Mouse (Mus musculus) liver, postnatal 0 days (tissue): ENCODE measurements at regions not wholly inside any gene's neighbourhood (a gene's known extent, or its start where the extent isn't known, plus 50 kb on each side); places are given as distances from the start of the nearest gene placed in this dataset.

Experiments
- ATAC-seq: fragments of 200-750 bp; cut with Nextera tagmentation; 2 replicates; pipeline ENCODE4 v1.8.0; 2017; ENCODE audit warnings: mild to moderate bottlenecking, moderate library complexity
- DNase-seq: peaks from one replicate; pipeline ENCODE4 v3.0.0-alpha.2; 2016
- H3K27ac ChIP-seq: fragments of 300-500 bp; sonication (generic); 2 replicates; pipeline ENCODE4 v1.5.1; 2014; ENCODE audit warnings: antibody characterized with exemption, moderate library complexity, mild to moderate bottlenecking, low read depth
- H3K27me3 ChIP-seq: fragments of 300-500 bp; sonication (generic); 2 replicates; pipeline ENCODE4 v1.6.1; 2014; ENCODE audit warnings: low read length, control low read depth, mixed read lengths; ENCODE audit not compliant: insufficient read depth
- H3K36me3 ChIP-seq: fragments of 300-500 bp; sonication (generic); replicated peaks from 2 replicates; pipeline ENCODE4 v1.6.1; 2014; ENCODE audit warnings: mild to moderate bottlenecking, control low read depth, low read length, moderate library complexity, mixed read lengths; ENCODE audit not compliant: insufficient read depth
- H3K4me1 ChIP-seq: fragments of 300-500 bp; sonication (generic); 2 replicates; pipeline ENCODE4 v1.6.1; 2014; ENCODE audit warnings: antibody characterized with exemption, mild to moderate bottlenecking, control low read depth; ENCODE audit not compliant: insufficient read depth
- H3K4me2 ChIP-seq: fragments of 300-500 bp; sonication (generic); 2 replicates; pipeline ENCODE4 v1.6.1; 2014; ENCODE audit warnings: low read depth, mild to moderate bottlenecking, low read length, moderate library complexity, mixed read lengths
- H3K4me3 ChIP-seq: fragments of 300-500 bp; sonication (generic); 2 replicates; pipeline ENCODE4 v1.5.1; 2014; ENCODE audit warnings: low read depth, low read length
- H3K9ac ChIP-seq: fragments of 300-500 bp; sonication (generic); replicated peaks from 2 replicates; pipeline ENCODE4 v1.6.1; 2014; ENCODE audit warnings: mild to moderate bottlenecking, moderate library complexity
- H3K9me3 ChIP-seq: fragments of 300-500 bp; sonication (generic); 2 replicates; pipeline ENCODE4 v1.6.1; 2016; ENCODE audit warnings: mild to moderate bottlenecking, control low read depth, low read length, mixed read lengths
- CTCF ChIP-seq: sonication (generic); IDR thresholded peaks from 2 replicates; pipeline ENCODE4 v1.5.1; 2016; ENCODE audit warnings: antibody characterized with exemption, low read depth
- EP300 ChIP-seq: IDR thresholded peaks from 2 replicates; pipeline ENCODE4 v1.6.1; 2016; ENCODE audit warnings: antibody characterized with exemption, low read depth, mild to moderate bottlenecking
- WGBS: fragments of 180-500 bp; shearing (Covaris S2); extraction: QIAGEN DNeasy Blood & Tissue Kit; methylation state at CpG from one replicate; pipeline ENCODE4 v1.1.7; 2014; ENCODE audit not compliant: insufficient replicate concordance; 5-methylcytosine and 5-hydroxymethylcytosine counted together

DNA sequence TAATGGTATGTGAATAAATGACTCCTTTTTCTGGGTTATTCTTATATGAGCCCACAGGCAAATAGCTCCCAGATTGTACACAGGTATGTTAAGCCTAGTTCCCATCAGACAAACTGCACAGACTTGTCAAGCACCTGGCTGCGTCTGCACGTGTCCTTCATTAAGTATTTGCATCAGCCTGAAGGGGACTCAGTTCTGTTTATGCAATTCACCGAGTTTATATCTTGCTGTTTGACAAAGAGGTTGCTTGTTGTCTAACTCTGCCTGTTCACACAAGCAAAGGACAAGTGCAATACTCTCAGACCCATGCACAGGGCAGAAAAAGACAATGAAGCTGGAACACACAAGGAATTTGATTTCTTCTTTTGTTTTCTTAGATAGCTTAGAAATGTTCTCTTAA, 215.2 kb downstream of the Arl4a start:
- no peak overlapping the region for H3K4me3 ChIP-seq
- H3K36me3 ChIP-seq, result no peaks in the 10 kb centered on the region
- WGBS, result 73% methylated on average over 3 of the region's 3 CpGs
- TF ChIP-seq CTCF (no peak), EP300 (no peak)
- no peak overlapping the region for H3K9ac ChIP-seq
- no peaks in the 10 kb centered on the region for H3K9me3 ChIP-seq
- no peaks in the 10 kb centered on the region for H3K27me3 ChIP-seq
- H3K27ac ChIP-seq, result no peak overlapping the region
- H3K4me2 ChIP-seq, result no peak overlapping the region
- DNase-seq (no peak), ATAC-seq (no peak)
- H3K4me1 ChIP-seq, result no peaks in the 10 kb centered on the region

DNA sequence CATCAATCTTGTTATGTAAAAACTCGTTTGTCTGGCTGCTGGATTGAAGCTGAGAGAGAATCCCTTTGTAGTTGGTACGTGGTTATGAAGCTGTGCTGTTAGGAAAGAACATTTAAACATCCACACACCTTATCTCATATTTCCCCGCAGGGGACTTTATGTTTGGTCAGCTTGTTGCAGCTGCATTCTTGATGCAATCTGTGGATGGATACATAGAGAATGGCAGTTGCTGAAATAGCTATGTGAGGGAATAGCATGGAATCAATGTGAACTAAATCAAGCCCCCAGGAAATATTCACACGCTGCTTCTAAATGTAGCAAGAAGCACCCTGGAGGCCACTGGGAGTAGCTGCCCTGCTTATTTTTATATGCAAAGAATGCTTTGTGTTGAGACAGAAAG, 236.3 kb downstream of the Arl4a start:
- no peak for DNase-seq
- H3K9me3 ChIP-seq, result no peaks in the 10 kb centered on the region
- ATAC-seq, result no peak
- no peaks in the 10 kb centered on the region for H3K4me1 ChIP-seq
- no peak overlapping the region for H3K4me2 ChIP-seq
- H3K27ac ChIP-seq, result no peak overlapping the region
- no peak overlapping the region for H3K4me3 ChIP-seq
- no peaks in the 10 kb centered on the region for H3K36me3 ChIP-seq
- no peaks in the 10 kb centered on the region for H3K27me3 ChIP-seq
- 43% methylated on average over 4 of the region's 4 CpGs for WGBS
- no peak for TF ChIP-seq CTCF
- TF ChIP-seq EP300, result no peak
- H3K9ac ChIP-seq, result no peak overlapping the region

DNA sequence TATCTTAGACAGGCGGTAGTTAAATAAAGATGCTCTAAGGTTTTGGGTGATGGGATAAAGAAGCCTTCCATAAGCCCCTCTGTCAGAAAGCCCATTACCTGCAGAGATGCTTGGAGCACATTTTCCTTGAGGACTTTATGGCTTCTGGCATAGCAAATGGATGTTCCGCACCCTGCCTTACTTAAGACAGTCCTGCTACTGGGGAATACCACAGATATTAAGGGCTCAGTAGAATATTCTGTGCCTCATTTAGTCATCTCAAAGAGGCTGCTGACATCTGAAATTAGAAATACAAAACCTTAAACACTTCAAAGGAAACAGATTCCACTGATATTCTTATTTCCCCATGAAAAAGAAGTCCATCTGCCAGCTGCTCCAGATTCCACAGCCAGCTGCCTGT, 240.0 kb downstream of the Arl4a start:
- ATAC-seq (no peak), DNase-seq (no peak)
- no peaks in the 10 kb centered on the region for H3K4me1 ChIP-seq
- no peak overlapping the region for H3K4me3 ChIP-seq
- H3K9ac ChIP-seq, result no peak overlapping the region
- H3K27ac ChIP-seq, result no peak overlapping the region
- H3K27me3 ChIP-seq, result no peaks in the 10 kb centered on the region
- 91% methylated on average over 2 of the region's 2 CpGs for WGBS
- H3K36me3 ChIP-seq, result no peaks in the 10 kb centered on the region
- no peak overlapping the region for H3K4me2 ChIP-seq
- H3K9me3 ChIP-seq, result no peaks in the 10 kb centered on the region
- TF ChIP-seq EP300 (no peak), CTCF (no peak)

DNA sequence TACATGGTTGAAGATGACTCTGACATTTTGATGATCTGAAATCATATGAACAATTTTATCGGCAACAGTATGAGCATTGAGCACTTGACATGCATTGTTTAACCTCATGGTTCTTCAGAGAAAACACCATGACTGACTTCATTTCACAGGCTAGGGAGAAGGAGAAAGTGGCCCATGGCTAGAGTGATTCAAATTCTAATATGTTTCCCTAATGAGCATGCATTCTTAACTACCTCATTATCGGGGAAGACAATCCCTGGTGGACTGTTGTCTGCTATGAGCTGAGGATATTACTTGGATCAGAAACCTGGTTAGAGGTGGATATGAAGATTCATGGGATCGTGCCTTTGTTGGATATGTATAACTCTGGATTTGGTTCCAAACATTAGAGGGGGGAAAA, 240.9 kb downstream of the Arl4a start:
- no peaks in the 10 kb centered on the region for H3K36me3 ChIP-seq
- no peaks in the 10 kb centered on the region for H3K27me3 ChIP-seq
- 81% methylated on average over 3 of the region's 3 CpGs for WGBS
- H3K4me2 ChIP-seq, result no peak overlapping the region
- no peak overlapping the region for H3K9ac ChIP-seq
- no peaks in the 10 kb centered on the region for H3K4me1 ChIP-seq
- H3K9me3 ChIP-seq, result no peaks in the 10 kb centered on the region
- no peak for ATAC-seq
- no peak overlapping the region for H3K4me3 ChIP-seq
- H3K27ac ChIP-seq, result no peak overlapping the region
- DNase-seq, result no peak
- TF ChIP-seq EP300 (no peak), CTCF (no peak)

DNA sequence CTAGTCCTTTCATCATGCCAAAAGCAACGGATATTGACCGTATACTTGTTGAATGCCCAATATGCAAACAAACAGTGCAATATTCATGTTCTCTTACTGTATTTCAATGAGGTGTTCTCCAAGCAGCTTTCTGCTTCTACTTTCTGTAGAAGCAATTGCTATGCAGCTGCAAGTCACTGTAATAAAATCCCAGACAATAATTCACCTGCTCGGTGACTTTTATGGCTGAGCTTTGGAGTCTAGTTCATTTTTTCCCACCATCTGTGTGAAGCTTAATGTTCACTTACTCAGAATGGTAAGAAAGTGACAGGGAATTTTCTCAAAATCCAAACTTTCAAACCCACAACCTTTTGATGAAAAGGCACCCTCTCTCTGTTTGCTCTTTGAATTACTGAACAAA, 252.8 kb downstream of the Arl4a start:
- TF ChIP-seq EP300 (no peak), CTCF (no peak)
- Histone ChIP-seq H3K4me2 (no peak overlapping the region), H3K4me3 (no peak overlapping the region), H3K27me3 (no peaks in the 10 kb centered on the region), H3K27ac (no peak overlapping the region), H3K9ac (no peak overlapping the region), H3K9me3 (no peaks in the 10 kb centered on the region), H3K4me1 (no peaks in the 10 kb centered on the region), H3K36me3 (no peaks in the 10 kb centered on the region)
- 81% methylated on average over 3 of the region's 3 CpGs for WGBS
- no peak for ATAC-seq
- no peak for DNase-seq

DNA sequence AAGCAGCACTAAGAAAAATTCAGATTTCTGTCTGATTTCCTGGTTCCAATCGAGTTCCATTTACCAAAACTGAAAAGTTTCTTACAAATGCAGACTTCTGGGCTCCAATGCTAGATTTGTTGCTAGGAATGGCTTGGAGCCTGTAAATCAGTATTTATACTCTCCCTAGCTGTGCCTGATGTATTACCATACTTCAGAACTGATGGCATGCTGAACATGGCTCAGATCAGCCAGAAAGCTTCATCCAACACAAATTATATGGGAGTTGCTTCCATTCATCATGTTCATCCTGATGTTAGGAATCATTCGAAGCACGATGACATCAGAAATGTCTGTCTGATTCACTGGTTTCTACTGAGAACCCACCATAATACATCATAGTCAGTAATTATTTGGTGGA, 253.3 kb downstream of the Arl4a start:
- no peaks in the 10 kb centered on the region for H3K9me3 ChIP-seq
- H3K36me3 ChIP-seq, result no peaks in the 10 kb centered on the region
- H3K4me1 ChIP-seq, result no peaks in the 10 kb centered on the region
- no peak overlapping the region for H3K4me3 ChIP-seq
- DNase-seq, result no peak
- ATAC-seq, result no peak
- WGBS, result 67% methylated on average over 3 of the region's 3 CpGs
- no peak for TF ChIP-seq EP300
- TF ChIP-seq CTCF, result no peak
- no peak overlapping the region for H3K9ac ChIP-seq
- no peaks in the 10 kb centered on the region for H3K27me3 ChIP-seq
- no peak overlapping the region for H3K27ac ChIP-seq
- no peak overlapping the region for H3K4me2 ChIP-seq

DNA sequence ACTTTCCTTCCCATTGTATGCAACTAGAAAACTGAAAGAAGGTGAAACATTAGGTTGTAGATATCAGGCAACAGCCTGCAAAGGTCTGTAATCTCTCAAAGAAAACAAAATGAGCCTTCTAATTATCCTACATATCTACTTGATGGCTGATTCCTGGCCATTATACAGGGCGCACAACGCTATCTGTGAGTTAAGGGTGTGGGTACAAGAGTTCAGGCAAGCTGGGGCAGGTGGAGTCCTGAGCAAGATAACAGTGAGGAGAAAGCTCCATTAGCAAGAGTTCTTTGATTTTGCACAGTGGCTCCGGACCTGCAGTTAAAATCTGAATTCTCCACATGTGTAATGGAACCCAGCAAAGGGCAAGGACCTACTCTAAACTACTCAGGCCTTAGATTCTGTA, 261.7 kb downstream of the Arl4a start:
- no peak overlapping the region for H3K4me2 ChIP-seq
- no peak overlapping the region for H3K4me3 ChIP-seq
- DNase-seq, result no peak
- no peak overlapping the region for H3K27ac ChIP-seq
- H3K9ac ChIP-seq, result no peak overlapping the region
- no peaks in the 10 kb centered on the region for H3K27me3 ChIP-seq
- no peaks in the 10 kb centered on the region for H3K4me1 ChIP-seq
- no peaks in the 10 kb centered on the region for H3K36me3 ChIP-seq
- 67% methylated on average over 3 of the region's 3 CpGs for WGBS
- H3K9me3 ChIP-seq, result no peaks in the 10 kb centered on the region
- no peak for ATAC-seq
- TF ChIP-seq CTCF (no peak), EP300 (no peak)
